Mouse (Mus musculus) testis, postnatal 10 days (tissue): ENCODE data around the gene Kti12.
A peak's percentile ranks its signal among the peaks of the same experiment; 100 is the strongest.

ENCODE experiments used
- DNase-seq: peaks from one replicate; pipeline ENCODE4 v3.0.0; 2021; ENCODE audit warnings: low spot score

Kti12 gene

DNA sequence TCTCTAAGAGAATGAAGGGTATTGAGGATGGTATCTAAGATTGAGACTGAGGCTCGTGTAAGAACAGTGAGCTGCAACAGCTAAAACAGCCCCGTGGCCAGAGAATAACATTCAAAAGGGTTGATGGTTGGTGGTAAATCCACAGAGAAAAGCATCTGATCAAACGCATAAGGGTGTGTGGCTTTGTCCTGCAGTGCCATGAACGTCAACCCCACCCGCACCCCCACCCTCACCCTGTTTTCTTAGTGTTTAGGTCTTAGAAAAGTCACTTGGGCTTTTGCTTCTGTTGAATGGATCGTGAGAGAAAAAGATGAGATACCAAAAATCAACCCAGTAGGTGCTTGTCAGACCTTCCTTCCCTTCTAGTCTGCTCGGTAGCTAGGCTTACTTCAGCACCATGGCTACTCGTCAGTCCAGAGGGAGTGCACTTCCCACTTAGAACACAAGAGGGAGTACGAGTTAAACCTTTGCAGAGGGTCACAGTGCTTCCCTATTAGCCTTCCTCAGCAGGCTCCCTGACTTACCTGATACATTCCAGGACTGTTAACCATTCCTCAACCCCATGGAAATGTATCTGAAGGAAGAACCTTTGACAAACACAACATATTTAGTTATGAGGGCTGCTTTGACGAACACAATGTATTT lies 22.3 kb downstream of the Kti12 start:
- DNase-seq = peak; percentile 88

DNA sequence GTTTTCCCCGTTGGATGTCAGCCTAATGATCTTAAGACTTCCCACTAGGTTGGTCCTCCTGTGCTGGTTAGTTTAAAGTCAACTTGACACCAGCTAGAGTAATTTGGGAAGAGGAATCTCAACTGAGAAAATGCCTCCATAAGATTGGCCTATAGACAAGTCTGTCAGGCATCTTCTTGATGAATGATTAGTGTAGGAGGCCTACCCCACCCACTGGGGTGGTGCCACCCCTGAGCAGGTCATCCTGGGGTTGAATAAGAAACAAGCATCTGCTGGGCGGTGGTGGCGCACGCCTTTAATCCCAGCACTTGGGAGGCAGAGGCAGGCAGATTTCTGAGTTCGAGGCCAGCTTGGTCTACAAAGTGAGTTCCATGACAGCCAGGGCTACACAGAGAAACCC lies 26.2 kb downstream of the Kti12 start:
- DNase-seq = no peak

- no peak for DNase-seq
Measured at GRCm38 (mm10) chr4:108877901-108878300, 30.3 kb downstream of the Kti12 start.

DNA sequence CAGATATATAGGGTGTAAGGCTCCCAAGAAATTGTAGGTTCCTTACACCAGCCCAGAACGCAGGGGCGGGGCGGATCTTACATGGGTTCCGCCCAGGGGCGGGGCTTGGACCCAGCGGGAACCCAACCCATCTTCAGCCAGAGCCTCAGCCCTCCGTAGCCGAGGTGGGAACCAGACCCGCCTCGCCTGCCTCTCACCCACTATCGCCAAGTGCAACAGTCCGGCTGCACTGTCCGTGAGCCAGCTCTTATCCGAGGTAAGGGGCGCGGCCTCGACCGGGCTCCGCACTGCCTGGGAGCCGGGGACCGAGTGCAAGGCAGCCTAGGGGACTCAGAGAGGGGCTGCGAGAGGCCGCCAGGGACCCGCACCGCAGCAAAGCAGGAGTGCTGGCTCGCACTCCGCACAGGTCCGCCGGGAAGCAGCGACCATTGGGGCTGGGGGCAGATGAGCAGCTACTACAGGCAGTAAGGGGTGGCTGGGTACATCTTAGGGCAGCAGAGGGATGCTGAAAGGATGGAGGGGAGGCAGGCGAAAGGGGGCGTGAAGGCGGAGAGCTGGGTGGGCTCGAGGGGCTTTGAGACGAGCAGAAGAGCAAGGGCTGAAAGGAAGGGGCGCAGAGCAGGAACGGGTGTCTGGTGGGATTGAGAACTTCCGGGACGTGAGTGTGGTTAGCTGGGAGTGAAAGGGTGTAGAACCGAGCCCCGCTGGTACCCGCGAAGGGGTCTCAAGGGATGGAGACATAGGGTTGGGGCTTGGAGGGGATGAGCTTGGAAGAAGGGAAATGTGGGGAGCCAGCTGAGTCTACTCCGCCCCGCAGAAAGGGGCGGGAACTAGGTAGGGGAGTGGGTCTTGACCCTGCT lies 31.6 kb downstream of the Kti12 start, which contains the start of gene Rab3b:
Gene Rab3b (plus strand): TSS at position 101 of the 860 bp plus-strand sequence.
- peak; percentile 82 for DNase-seq

- DNase-seq = no peak
Measured at GRCm38 (mm10) chr4:108883815-108884214, 36.2 kb downstream of the Kti12 start.

GRCm38 (mm10) chr4:108887456-108887855 lies 39.9 kb downstream of the Kti12 start:
- no peak for DNase-seq

DNA sequence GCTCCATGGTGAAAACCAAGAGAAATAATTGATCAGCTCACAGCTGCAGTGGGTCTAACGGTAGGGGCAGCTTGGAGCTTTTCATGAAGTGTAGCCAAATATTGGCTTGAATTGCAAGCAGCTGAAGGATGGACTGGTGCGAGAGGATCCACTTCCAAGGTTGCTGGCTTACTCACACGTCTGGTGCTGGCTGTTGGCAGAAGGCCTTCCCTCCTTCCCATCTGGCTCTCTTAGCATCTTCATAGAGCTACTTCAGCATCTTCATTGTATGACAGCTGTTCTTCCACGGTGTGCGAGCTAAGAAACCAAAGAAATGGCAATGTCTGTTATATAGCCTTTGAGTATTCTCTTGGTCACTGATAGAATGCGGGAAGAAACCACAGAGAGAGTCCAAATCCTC lies 43.3 kb downstream of the Kti12 start:
- no peak for DNase-seq
